Mouse (Mus musculus): ENCODE results near the gene Tgm2. TPM values are rescaled to one million over a fixed set of nuclear protein-coding genes. Genes with fewer than 3 reads are reported as not detected.

Gene Tgm2
- total RNA-seq, 2 experiments from 2014 or later, result 47.9 to 52.3 TPM

GRCm38 (mm10) chr2:158113591-158114257, 32.5 kb downstream of the Tgm2 start:
- peak; percentile 55 for DNase-seq

- no peak for DNase-seq
Measured at GRCm38 (mm10) chr2:158109516-158109915, 36.7 kb downstream of the Tgm2 start.

GRCm38 (mm10) chr2:158106947-158107587, 39.2 kb downstream of the Tgm2 start:
- DNase-seq, result peak; percentile 46

GRCm38 (mm10) chr2:158105605-158106004, 40.6 kb downstream of the Tgm2 start:
- DNase-seq, result no peak

- DNase-seq, result no peak
Measured at GRCm38 (mm10) chr2:158104966-158105365, 41.3 kb downstream of the Tgm2 start.

GRCm38 (mm10) chr2:158101768-158102167, 44.5 kb downstream of the Tgm2 start:
- DNase-seq, result no peak

GRCm38 (mm10) chr2:158099537-158099936, 46.7 kb downstream of the Tgm2 start:
- no peak for DNase-seq

GRCm38 (mm10) chr2:158098730-158099129, 47.5 kb downstream of the Tgm2 start:
- DNase-seq, result no peak

- no peak for DNase-seq
Measured at GRCm38 (mm10) chr2:158097071-158097470, 49.2 kb downstream of the Tgm2 start.

- DNase-seq, result no peak
Measured at GRCm38 (mm10) chr2:158094846-158095245, 51.4 kb downstream of the Tgm2 start.

GRCm38 (mm10) chr2:158094300-158094699, 51.9 kb downstream of the Tgm2 start:
- no peak for DNase-seq

GRCm38 (mm10) chr2:158093345-158093744, 52.9 kb downstream of the Tgm2 start:
- peak; percentile 34 for DNase-seq

- DNase-seq, result no peak
Measured at GRCm38 (mm10) chr2:158090096-158090495, 56.1 kb downstream of the Tgm2 start.

- DNase-seq, result no peak
Measured at GRCm38 (mm10) chr2:158084486-158084885, 61.8 kb downstream of the Tgm2 start.

GRCm38 (mm10) chr2:158080622-158081241, 65.5 kb downstream of the Tgm2 start:
- no peak for DNase-seq

GRCm38 (mm10) chr2:158079843-158080395, 66.3 kb downstream of the Tgm2 start:
- DNase-seq, result no peak

- no peak for DNase-seq
Measured at GRCm38 (mm10) chr2:158078971-158079370, 67.3 kb downstream of the Tgm2 start.

GRCm38 (mm10) chr2:158077981-158078380, 68.3 kb downstream of the Tgm2 start:
- no peak for DNase-seq

GRCm38 (mm10) chr2:158076690-158077089, 69.5 kb downstream of the Tgm2 start:
- no peak for DNase-seq

- no peak for DNase-seq
Measured at GRCm38 (mm10) chr2:158074835-158075234, 71.4 kb downstream of the Tgm2 start.

- no peak for DNase-seq
Measured at GRCm38 (mm10) chr2:158071633-158071995, 74.6 kb downstream of the Tgm2 start.

- DNase-seq, result no peak
Measured at GRCm38 (mm10) chr2:158070885-158071632, 75.2 kb downstream of the Tgm2 start.

Data from gastrocnemius, postnatal 25 days (tissue).